Mouse (Mus musculus) embryonic facial prominence, embryonic 10.5 days (tissue): ENCODE results near the gene Stam. TPM values are rescaled to one million over a fixed set of nuclear protein-coding genes. Genes with fewer than 3 reads are reported as not detected.
"Not testable (repeated sequence)": the region's sequence is repeated elsewhere in the genome, so short reads cannot be mapped to it uniquely, and the experiment has no call there.

ENCODE experiments used
- DNase-seq: peaks from one replicate; pipeline ENCODE4 v3.0.0-alpha.2; 2017; ENCODE audit warnings: low spot score
- H3K27ac ChIP-seq: fragments of 300-500 bp; sonication (generic); replicated peaks from 2 replicates; pipeline ENCODE4 v1.5.1; 2016; ENCODE audit warnings: mild to moderate bottlenecking
- H3K27me3 ChIP-seq: fragments of 300-500 bp; sonication (generic); replicated peaks from 2 replicates; pipeline ENCODE4 v1.6.1; 2016; ENCODE audit warnings: low read depth, mild to moderate bottlenecking; ENCODE audit not compliant: poor library complexity, severe bottlenecking
- H3K36me3 ChIP-seq: fragments of 300-500 bp; sonication (generic); replicated peaks from 2 replicates; pipeline ENCODE4 v1.6.1; 2016; ENCODE audit warnings: mild to moderate bottlenecking, moderate library complexity
- H3K4me1 ChIP-seq: fragments of 300-500 bp; sonication (generic); 2 replicates; pipeline ENCODE4 v1.6.1; 2016
- H3K4me3 ChIP-seq: fragments of 300-500 bp; sonication (generic); 2 replicates; pipeline ENCODE4 v1.5.1; 2016; ENCODE audit warnings: mild to moderate bottlenecking, moderate library complexity
- H3K9me3 ChIP-seq: fragments of 300-500 bp; sonication (generic); 2 replicates; pipeline ENCODE4 v1.6.1; 2016; ENCODE audit warnings: mild to moderate bottlenecking
- WGBS: fragments of 180-500 bp; shearing (Covaris S2); methylation state at CpG from one replicate; pipeline ENCODE4 v1.1.7; 2016; 5-methylcytosine and 5-hydroxymethylcytosine counted together
- polyA plus RNA-seq: library from polyadenylated mRNA; unstranded; fragments of >200 nt; fragmentation: Nextera tagmentation; extraction: Ambion mirVana; gene quantifications from 2 replicates; pipeline ENCODE4 v1.2.1, GENCODE M21; 2016

The Stam gene
- polyA plus RNA-seq, 1 experiment from 2014 or later: 78.2 TPM

DNA sequence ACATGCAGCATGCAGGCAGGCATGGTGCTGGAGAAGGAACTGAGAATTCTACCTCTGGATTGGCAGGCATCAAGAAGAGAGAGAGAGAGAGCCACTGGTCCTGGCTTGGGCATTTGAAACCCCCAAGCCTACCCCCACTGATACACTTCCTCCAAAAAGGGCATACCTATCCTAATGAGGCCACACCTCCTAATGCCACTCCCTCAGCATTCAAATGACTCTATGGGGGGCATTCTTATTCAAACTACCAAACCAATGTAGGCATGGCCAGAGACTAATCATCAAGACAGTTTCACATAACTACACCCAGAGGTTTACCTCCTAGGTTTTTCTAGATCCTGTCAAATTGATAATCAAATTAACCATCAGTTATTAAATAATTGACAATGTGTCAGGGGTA, 93.8 kb downstream of the Stam start:
- no peaks in the 10 kb centered on the region for H3K36me3 ChIP-seq
- no peak for DNase-seq
- H3K27me3 ChIP-seq: no peaks in the 10 kb centered on the region
- no peaks in the 10 kb centered on the region for H3K4me1 ChIP-seq
- no peak overlapping the region for H3K4me3 ChIP-seq
- no peaks in the 10 kb centered on the region for H3K9me3 ChIP-seq
- H3K27ac ChIP-seq: no peak overlapping the region

DNA sequence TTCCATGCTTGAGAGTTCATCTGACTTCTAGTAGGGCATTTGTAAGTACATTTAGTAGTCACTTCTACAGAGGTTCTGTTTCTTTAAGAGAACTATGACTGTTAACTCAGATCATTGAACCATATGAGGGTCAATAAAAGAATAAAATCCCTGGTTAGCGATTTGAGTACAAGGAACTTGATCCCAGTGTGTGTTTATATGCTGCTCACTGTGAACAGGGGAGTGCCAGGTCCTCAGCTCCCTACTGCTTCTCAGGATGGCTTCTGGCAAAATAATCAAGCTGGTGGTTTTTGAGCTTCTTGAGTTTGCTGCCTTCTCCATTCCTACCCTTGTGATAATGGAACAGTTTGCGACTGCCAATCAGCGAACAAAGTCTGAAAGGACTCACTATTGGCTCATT, 100.4 kb downstream of the Stam start, which contains the start of gene Tmem236:
Gene Tmem236, plus strand, starts transcription at position 190 of the 400 bp plus-strand sequence.
- no peaks in the 10 kb centered on the region for H3K9me3 ChIP-seq
- 84% methylated on average over 3 of the region's 3 CpGs for WGBS
- H3K27me3 ChIP-seq: no peaks in the 10 kb centered on the region
- DNase-seq: no peak
- no peak within 1 kb of the TSS for H3K4me3 ChIP-seq
- H3K27ac ChIP-seq: no peak within 1 kb of the TSS
- H3K4me1 ChIP-seq: no peaks in the 10 kb centered on the region
- H3K36me3 ChIP-seq: no peaks in the 10 kb centered on the region

DNA sequence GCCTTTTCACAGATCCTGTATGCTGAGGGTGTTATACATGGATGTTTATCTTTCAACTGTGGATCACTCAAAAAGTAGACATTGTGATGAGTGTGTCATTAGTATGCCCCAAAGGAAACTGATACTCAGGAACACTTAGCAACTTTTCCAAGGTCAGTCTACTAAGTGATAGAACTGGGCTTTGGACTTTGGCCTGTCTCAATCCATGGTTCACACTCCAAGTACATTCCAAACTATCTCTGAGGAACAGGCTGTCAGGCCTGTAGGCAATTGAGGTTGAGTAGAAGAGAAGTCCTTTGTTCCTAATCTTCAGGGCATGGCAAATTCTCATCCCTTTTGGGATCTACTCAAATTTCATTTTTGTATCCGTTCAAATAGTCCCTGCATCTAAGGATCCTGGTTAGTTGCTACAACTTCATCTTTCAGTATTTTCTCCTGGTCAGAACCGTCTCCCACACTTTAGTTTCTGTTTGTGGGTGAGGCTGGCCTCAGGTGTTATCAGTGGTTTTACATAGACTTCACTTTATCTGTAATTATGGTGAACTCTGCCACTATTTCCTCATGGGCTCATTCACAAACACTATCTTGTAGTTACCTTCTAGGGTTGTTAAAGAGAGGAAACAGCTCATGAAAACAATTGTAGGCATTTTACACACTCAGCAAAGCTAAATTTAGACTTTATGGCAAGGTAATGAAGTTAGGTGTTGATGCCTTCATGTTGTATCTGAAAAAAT, 102.7 kb downstream of the Stam start:
- no peaks in the 10 kb centered on the region for H3K4me1 ChIP-seq
- H3K36me3 ChIP-seq: no peaks in the 10 kb centered on the region
- no peaks in the 10 kb centered on the region for H3K9me3 ChIP-seq
- 74% methylated on average over 2 of the region's 2 CpGs for WGBS
- DNase-seq: no peak
- H3K27me3 ChIP-seq: no peaks in the 10 kb centered on the region
- no peak overlapping the region for H3K4me3 ChIP-seq
- H3K27ac ChIP-seq: no peak overlapping the region

DNA sequence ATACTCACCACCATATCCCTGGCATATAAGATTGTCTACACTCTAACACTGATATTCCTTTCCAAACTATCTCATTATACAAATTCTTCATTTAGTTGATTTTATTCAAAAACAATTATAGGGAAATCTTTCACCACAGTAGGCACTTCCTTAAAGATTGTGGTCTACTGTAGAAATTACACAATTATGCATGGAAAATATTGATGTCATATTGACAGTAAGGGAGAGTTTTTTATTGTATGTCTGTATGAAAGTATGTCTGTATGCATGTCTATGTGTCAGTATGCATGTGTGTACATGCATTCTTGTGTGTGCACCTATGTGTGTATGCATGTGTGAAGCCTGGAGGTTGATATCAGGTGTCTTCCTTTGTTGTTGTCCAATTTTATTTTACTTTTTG, 110.5 kb downstream of the Stam start:
- Histone ChIP-seq H3K9me3 (no peaks in the 10 kb centered on the region), H3K4me1 (no peaks in the 10 kb centered on the region), H3K4me3 (no peak overlapping the region)

DNA sequence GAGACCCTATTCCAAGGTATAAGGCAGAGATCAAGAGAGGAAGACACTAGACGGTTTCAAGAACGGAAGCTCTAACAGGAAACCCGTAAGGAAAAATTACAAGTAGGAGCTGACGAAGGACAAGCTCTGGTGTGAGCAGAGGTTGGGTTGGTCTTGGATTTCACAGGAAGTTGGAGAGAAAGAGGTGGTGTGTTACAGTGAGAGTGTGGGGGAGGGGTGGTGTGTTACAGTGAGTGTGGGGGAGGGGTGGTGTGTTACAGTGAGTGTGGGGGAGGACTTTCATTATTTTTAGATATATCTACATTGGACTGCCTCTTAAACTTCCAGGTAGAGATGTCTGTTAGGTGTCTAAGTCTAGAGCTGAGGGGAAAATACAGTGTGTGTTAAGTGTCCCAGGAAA, 116.8 kb downstream of the Stam start:
- Histone ChIP-seq H3K36me3 (no peaks in the 10 kb centered on the region), H3K9me3 (no peaks in the 10 kb centered on the region), H3K27ac (no peak overlapping the region), H3K4me3 (no peak overlapping the region), H3K4me1 (no peaks in the 10 kb centered on the region), H3K27me3 (no peaks in the 10 kb centered on the region)
- whole genome bisulfite sequencing: 76% methylated on average over 4 of the region's 4 CpGs
- no peak for DNase-seq

More for the DNA sequence above, 110.5 kb downstream of the Stam start:
- no peaks in the 10 kb centered on the region for H3K27me3 ChIP-seq
- H3K27ac ChIP-seq: no peak overlapping the region
- no peak for DNase-seq
- no peaks in the 10 kb centered on the region for H3K36me3 ChIP-seq

DNA sequence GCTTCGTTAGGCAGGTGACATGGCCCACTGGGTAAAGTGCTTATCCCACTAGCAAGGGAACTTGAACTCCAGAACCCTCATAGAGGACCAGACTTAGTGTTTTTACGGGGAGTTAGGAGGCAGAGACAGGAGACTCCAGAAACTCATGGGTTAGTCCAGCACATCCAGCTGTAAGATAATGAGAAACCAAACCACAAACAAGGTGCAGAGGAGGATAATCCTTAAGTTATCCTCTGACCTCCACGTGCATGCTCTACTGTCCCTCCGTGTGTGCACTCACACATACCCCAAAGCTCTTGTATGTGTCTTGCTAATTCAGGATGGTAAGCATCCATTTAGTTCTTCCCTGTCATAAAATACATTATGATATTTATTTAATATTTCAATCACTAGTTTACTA, 117.7 kb downstream of the Stam start:
- Histone ChIP-seq H3K36me3 (no peaks in the 10 kb centered on the region), H3K27me3 (no peaks in the 10 kb centered on the region), H3K9me3 (no peaks in the 10 kb centered on the region), H3K27ac (no peak overlapping the region), H3K4me3 (no peak overlapping the region), H3K4me1 (no peaks in the 10 kb centered on the region)
- WGBS: 85% methylated on average over 4 of the region's 4 CpGs
- no peak for DNase-seq

DNA sequence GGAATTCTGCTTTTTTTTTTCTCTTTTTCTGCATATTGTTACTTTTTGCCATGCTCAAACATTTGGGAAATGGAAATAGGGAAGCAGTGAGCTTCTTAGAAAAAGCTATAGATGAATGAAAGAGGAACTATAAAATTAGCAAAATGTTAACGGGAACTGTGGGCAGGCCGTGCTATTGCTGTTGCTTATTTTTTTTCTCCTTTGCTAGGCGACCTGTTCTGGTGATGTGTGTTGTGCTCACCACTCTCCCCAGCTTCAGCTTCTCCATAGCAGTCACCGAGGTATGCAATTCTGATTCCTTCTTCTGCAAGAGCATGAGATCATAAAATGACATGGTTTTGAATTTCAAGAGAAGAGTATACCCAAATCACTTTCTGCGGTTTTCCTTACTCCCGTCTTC, 118.1 kb downstream of the Stam start:
- Histone ChIP-seq H3K9me3 (no peaks in the 10 kb centered on the region), H3K4me3 (no peak overlapping the region), H3K27me3 (no peaks in the 10 kb centered on the region), H3K4me1 (no peaks in the 10 kb centered on the region), H3K27ac (no peak overlapping the region), H3K36me3 (no peaks in the 10 kb centered on the region)
- no peak for DNase-seq
- 79% methylated on average over 6 of the region's 6 CpGs for WGBS

DNA sequence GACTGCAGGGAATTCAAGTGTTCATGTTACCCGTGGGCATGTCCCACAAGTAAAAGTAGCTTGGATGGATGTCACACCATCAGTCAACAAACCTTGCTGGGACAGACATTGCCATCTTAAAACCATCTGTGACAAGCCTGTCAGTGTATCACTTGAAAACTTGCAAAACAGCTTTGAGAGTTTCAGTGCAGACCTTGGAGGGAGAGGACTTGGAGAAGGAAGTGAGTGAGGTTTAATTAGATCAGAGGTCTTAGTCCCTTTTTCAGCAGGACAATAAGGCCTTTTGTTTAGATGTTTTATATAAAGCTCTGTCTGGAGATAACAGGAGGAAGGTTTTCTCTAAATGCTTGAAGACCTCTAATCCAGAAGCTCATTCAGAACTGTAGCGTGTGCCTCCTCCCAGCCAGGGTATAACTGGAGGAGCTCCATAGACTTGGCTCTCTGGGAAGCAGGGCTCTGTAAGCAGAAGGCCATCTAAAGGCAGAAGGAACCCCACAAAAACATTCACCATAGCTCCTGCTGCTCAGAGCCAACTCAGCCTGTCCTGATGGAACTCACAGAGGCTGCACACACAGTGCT, 124.5 kb downstream of the Stam start:
- not testable (repeated sequence) for H3K27me3 ChIP-seq, H3K9me3 ChIP-seq, DNase-seq, H3K36me3 ChIP-seq, H3K4me3 ChIP-seq, H3K27ac ChIP-seq, H3K4me1 ChIP-seq
- 75% methylated on average over 1 of the region's 2 CpGs for WGBS

Other genes starting within 250 kb of the Stam start
- 38.9 and 45.5 TPM in 2 replicates for gene Hacd1, start 18.0 kb upstream of the Stam start, polyA plus RNA-seq
- gene Tmem236, start 100.4 kb downstream of the Stam start, polyA plus RNA-seq: 0.04 TPM in 1 of 2 replicates, not detected in the other
- gene Mrc1, start 155.3 kb downstream of the Stam start, polyA plus RNA-seq: 1.5 and 2.2 TPM in 2 replicates